Mouse (Mus musculus): ENCODE measurements around the gene Fstl3. TPM values are rescaled to one million over a fixed set of nuclear protein-coding genes. Genes with fewer than 3 reads are reported as not detected.
A peak's percentile ranks its signal among the peaks of the same experiment; 100 is the strongest.

The Fstl3 gene
- total RNA-seq, 2 experiments from 2014 or later: 0.38 TPM; not detected in 1

GRCm38 (mm10) chr10:79783050-79783449 is 6.0 kb downstream of the Fstl3 start:
- ATAC-seq (replicated peaks; ENCODE audit: low FRiP score, poor library complexity, severe bottlenecking): no peak

DNA sequence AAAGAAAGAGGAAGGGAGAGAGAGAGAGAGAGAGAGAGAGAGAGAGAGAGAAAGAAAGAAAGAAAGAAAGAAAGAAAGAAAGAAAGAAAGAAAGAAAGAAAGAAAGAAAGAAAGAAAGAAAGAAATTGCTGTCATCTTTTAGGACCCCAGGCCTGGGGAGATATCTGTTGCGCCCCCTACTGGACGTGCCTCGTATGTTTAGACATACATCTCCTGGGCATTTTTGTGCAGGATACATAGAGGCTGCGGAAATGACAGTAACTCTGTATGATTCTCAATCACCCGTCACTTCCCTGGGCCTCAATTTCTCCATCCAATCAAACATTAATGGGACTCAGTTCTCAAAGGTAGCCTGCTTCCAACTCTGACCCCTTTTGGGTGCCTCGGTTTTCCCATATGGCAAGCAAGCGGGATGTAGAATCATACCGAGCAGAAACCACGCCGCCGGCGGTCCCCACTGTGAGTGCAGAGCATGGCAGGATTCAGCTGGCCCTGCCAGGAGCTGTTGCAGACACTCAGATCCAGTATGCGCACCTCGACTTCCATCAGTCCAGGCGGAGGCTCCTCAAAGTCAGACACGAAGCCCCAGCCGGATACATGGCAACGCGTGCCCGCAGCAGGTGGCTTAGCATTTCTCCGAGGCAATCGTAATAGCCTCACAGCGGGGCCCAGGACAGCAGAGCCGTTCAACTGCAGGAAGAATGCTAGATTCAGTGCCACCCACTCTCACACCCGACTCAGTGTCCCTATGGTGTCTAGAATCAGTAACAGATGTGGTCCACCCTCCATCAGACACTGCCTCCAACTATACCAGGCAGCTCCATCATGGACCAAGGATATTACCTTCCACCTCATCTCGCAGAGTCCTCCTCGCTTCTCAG is 7.1 kb downstream of the Fstl3 start:
- ATAC-seq (replicated peaks; ENCODE audit: low FRiP score, poor library complexity, severe bottlenecking): no peak

DNA sequence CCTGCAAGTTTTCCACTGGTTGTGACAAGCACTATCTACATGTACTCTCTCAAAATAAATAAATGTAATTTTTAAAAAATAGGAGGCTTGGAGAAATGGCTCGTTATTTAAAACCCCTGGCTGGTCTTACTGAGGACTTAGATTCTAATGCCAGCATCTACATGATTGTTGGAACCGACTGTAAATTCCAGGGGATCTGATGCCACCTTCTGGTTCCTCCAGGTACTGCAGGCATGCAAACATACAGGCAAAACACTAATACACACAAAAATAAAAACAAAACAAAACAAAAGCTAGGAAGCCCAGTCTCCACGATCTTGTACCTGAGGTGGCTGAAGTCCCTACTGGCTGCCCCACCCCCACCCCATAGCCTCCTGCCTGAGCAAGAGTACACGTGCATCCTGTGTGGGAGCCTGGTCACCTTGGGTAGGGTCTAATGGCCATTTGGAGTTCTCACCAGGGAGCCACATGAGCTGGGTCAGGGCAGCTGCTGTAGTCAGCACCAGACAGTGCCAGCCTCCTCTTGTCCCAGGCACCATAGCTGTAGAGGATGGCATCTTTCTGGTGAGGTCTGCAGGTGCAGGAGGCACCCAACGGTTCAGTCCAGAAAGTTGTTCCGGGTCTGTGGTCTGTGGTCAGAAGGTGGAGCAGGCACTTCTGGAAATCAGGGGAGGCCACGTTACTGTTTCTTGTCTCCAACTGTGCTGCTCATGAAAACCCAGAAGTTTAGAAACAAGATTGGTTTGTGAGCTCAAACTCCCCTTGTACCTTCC is 11.5 kb downstream of the Fstl3 start:
- ATAC-seq (replicated peaks; ENCODE audit: low FRiP score, poor library complexity, severe bottlenecking): peak; percentile 53; the same call in 1 of the 2 replicates

GRCm38 (mm10) chr10:79789581-79789980 is 12.5 kb downstream of the Fstl3 start:
- no peak for ATAC-seq (replicated peaks; ENCODE audit: low FRiP score, poor library complexity, severe bottlenecking)

DNA sequence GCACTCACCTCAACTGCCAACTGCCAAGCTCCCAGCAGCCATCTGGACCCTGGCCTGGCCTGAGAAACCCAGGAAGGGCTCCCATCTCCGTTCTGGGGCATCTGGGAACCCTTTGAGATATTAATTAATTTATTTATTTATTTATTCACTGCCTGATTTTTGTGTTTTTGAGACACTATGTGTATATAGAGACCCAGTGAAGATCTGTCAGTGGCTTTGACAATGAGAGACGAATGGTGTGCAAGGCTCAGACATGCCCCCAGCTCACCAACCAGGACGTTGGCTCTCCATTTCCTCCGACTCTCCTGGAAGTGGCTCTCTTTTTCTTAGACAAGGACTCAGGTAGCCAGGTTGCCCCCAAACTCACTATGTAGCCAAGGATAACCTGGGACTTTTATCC is 13.8 kb downstream of the Fstl3 start, which contains the start of gene Prss57:
TSS of gene Prss57 (minus strand) at position 101 of the 400 bp plus-strand sequence.
- ATAC-seq (replicated peaks; ENCODE audit: low FRiP score, poor library complexity, severe bottlenecking): no peak

DNA sequence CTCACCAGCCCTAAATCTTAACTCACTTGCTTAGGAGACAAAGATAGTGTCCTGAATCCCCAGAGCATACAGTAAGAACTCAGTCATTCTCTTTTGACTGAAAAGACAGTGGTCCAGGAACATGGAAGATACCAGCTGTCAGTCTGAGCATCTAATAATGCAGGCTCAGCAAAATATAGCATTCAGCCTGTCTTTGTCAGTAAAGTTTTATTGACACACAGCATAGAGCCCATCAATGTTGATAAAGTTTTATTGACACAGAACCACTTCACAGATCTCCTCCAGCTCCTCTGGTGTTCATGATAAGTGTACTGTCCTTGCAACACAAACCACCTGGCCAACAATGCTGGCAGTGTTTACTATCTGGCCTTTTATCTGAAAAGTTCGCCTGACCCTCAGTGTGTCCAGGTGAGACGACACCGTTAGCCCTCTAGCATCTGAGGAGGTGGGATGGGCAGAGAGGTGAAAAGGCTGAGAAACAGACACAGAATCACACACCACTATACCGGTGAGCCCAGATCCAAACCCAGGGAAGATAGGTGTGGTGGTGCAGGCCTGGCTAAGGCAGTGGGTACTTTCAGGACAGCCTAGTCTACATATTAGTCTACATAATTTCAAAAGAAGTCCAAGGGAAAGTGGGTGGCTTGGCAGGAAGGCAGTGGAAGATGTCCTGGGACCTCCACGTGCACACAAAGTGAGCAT is 15.4 kb downstream of the Fstl3 start:
- ATAC-seq (replicated peaks; ENCODE audit: low FRiP score, poor library complexity, severe bottlenecking): no peak

DNA sequence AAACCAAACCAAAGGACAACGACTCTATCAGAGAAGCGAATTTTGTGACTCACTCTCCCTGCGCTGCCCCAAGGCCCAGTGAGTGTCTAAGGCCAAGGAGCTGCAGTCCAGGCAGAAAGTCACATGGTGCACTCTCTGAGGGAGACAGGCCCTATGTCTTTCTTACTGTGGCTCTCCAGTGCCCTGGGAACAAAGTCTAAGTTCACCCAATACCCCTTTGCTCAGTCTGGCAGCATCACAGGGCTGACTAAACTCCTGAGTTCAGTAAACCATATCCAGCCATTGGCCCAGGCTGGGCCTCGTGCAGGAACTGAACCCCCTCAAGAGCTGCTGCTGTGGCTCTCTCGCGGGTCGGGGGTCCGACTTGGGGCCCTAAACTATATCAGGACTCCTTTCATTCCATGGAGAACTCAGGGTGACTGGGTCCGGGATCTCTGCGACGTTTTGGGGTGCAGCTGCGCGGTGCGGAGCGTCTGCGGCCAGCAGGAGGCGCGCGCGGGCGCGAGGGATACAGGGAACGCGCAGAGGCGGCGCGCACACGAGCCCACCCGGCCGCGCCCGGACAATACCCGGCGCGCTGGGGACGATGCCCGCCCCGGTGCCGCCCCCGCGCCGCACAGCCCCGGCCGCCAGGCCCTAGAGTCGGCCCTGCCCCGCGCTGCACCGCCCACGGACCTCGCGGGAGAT is 16.1 kb downstream of the Fstl3 start, which contains the start of gene Palm:
TSS of gene Palm (plus strand) at position 522 of the 687 bp plus-strand sequence.
- peak; percentile 68 for ATAC-seq (replicated peaks; ENCODE audit: low FRiP score, poor library complexity, severe bottlenecking)

DNA sequence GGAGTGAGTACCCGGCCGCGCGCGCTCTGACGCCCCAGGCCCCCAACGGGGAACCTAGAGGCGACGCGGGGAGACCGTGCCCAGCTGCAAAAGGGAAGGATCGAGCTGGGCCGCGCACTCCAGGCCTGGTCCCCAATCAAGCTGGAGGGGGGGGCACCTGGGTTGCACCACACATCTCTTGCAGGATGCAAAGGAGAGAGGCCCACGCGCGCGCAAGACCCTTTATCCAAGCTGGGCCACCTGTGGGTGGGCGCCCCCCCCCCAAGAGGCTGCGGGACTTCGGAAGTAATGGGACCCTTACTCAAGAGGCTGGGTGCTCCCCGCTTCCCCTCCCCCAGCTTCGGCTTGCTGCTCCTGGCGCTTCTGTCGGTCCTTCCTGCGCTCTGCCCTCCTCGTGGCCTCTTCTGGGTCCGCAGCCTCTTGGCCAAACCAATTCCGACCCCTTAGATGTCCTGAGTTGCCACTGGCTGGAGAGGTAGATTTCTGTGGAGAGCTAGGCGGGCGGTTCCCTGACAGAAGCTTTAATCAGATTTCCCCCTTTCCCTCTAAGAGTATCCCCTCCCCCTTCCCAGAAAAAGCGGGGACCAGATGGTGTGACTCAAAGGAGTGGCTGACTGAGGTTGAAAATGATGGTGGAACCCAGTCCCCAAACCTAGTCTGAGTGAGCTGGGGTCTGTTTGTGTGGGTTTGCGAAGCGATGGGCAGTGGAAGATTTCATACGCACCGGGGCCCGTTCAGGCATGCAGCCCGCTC is 16.8 kb downstream of the Fstl3 start:
- no peak for ATAC-seq (replicated peaks; ENCODE audit: low FRiP score, poor library complexity, severe bottlenecking)

GRCm38 (mm10) chr10:79794491-79794931 is 17.4 kb downstream of the Fstl3 start:
- no peak for ATAC-seq (replicated peaks; ENCODE audit: low FRiP score, poor library complexity, severe bottlenecking)

- no peak for ATAC-seq (replicated peaks; ENCODE audit: low FRiP score, poor library complexity, severe bottlenecking)
Measured at GRCm38 (mm10) chr10:79795905-79796304, 18.8 kb downstream of the Fstl3 start.

DNA sequence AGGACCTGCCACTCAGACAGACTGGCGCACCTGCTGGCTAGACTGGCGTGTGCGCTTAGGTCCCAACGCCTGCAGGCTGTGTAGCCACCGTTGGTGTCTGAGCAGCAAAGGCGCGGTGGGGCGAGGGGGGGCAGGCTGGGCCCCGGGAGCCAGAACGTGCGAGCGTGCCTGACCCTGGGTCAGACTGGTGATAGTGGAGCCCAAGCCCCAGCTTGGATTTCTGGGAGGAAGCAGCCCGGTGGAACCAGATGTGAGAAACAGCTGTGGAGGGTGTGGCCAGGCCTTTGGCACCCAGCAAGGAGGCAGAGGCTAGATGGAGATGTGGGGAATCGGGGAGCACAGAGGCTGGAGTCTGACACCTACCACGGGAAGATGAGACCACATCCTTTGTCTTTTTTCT is 20.3 kb downstream of the Fstl3 start:
- ATAC-seq (replicated peaks; ENCODE audit: low FRiP score, poor library complexity, severe bottlenecking): no peak

DNA sequence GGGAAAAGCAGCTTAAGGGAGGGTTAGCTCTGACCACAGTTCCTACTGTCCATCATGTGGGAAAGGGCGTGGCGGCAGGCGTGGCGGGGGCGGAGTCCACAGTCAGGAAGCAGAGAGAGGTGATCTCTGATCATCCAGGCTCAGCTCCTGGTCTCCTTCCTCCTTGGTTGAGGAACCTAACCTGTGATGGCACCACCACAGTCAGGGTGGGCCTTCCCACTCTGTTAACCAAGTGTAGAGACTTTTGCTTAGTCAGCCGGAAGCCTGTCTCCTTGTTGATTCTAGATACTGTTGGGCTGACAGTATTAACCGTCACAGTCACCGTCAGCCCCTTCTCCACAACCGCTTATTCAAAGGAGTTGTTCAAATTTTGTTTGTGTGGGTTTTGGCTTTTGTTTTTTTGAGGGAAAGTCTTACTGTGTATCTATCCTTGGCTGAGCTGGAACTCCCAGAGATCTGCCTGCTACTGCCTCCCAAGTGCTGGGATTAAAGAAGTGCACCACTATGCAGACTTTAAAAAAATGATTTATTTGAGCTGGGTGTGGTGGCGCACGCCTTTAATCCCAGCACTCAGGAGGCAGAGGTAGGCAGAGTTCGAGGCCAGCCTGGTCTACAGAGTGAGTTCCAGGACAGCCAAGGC is 21.3 kb downstream of the Fstl3 start:
- ATAC-seq (replicated peaks; ENCODE audit: low FRiP score, poor library complexity, severe bottlenecking): no peak

DNA sequence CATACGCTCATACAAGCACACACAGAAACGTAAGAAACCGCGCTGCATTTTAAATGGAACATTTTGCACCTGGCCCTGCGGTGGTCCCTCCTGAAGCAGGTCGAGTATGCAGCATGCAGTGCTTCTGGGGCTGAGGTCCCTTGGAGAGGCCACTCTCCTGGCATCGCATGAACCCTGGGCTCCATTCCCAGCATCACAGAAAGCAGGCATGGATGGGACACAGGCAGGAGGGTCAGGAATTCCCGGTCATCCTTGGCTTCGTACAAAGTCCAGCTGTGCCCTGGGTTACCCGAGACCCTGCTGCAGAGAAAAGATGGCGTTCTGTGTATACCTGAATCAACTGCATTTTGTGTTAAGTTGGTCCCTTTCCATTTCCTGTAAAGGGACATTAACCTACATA is 23.4 kb downstream of the Fstl3 start:
- ATAC-seq (replicated peaks; ENCODE audit: low FRiP score, poor library complexity, severe bottlenecking): no peak

- no peak for ATAC-seq (replicated peaks; ENCODE audit: low FRiP score, poor library complexity, severe bottlenecking)
Measured at GRCm38 (mm10) chr10:79801837-79802236, 24.8 kb downstream of the Fstl3 start.

DNA sequence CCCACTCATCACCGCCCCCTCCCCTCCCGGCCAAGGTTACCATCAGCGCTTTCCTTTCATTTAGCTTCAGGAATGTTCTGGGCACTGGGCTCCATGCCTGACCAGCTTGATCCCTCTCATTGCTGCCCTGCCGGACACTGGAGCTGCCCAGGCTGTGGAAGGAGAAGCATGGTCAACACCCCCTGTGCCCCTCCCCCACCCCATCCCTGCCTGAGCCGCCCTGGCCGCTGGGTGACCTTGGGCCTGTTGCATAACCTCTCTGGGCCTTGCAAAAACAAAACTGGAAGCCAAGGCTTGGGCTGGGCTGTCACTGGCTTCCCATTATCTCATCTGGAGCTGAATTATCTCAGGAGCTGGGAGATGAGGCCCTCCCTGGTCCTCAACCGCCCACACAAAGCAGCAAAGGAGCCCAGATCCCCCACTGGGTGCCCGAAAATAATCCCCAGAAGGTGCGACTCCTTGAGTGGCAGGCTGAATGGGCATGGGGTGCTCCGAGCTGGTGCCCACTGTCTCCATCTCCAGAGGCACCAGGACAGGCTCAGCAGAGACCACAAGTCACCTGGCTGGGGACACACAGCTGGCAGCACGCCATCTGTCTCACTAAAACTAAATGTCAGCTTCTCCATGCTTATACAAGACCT is 25.4 kb downstream of the Fstl3 start:
- no peak for ATAC-seq (replicated peaks; ENCODE audit: low FRiP score, poor library complexity, severe bottlenecking)

DNA sequence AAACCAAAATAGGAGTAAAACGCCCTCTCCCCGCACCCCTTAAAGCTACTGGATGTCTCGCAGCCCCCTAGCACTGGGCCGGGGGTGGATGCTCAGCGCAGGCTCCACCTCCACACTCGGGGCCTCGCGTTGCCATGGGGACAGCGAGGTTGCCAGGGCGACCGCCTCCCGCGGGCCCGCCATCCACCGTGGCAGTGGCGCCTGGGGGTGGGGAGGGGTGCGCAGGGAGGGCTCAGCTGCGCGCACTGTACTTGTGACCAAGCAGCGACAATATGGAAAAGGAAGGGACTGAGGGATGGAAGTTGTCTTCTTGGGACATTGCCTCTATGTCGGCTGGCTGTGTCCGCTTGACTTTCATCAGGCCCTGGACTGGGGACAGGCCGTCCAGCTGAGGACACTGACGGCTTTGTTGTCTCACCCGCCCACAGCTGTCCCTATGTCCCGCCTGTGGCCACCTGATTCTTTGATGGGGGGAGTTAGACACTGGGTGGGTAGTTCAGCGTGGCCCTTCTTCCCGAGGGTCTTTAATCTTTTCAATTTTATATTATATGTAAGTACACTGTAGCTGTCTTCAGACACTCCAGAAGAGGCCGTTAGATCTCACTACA is 26.7 kb downstream of the Fstl3 start:
- no peak for ATAC-seq (replicated peaks; ENCODE audit: low FRiP score, poor library complexity, severe bottlenecking)

- no peak for ATAC-seq (replicated peaks; ENCODE audit: low FRiP score, poor library complexity, severe bottlenecking)
Measured at GRCm38 (mm10) chr10:79805636-79806035, 28.6 kb downstream of the Fstl3 start.

GRCm38 (mm10) chr10:79806331-79806730 is 29.3 kb downstream of the Fstl3 start:
- no peak for ATAC-seq (replicated peaks; ENCODE audit: low FRiP score, poor library complexity, severe bottlenecking)
